Mouse (Mus musculus) C2C12 (cell line): Measurements from ENCODE around the gene Smg6. TPM values are rescaled to one million over a fixed set of nuclear protein-coding genes. Genes with fewer than 3 reads are reported as not detected.

Experiments used
- H3K27me3 ChIP-seq: one replicate; pipeline ENCODE4 v1.6.1; 2011; ENCODE audit not compliant: control insufficient read depth, insufficient read depth, insufficient read length
- H3K36me3 ChIP-seq: one replicate; pipeline ENCODE4 v1.6.1; 2011; ENCODE audit not compliant: control insufficient read depth, insufficient read depth
- H3K4me3 ChIP-seq: one replicate; pipeline ENCODE4 v1.5.1; 2011; ENCODE audit warnings: mild to moderate bottlenecking, control low read depth; ENCODE audit not compliant: poor library complexity, insufficient read depth, severe bottlenecking
- H3K79me2 ChIP-seq: one replicate; pipeline ENCODE4 v1.6.1; 2011; ENCODE audit not compliant: control insufficient read depth, insufficient read depth
- H3K79me3 ChIP-seq: one replicate; pipeline ENCODE4 v1.6.1; 2011; ENCODE audit warnings: low read depth, control low read depth
- H3ac ChIP-seq: one replicate; pipeline ENCODE3; 2011; ENCODE audit warnings: low read depth; ENCODE audit not compliant: control insufficient read depth, insufficient read length
- CEBPB ChIP-seq: IDR thresholded peaks from one replicate; pipeline ENCODE4 v1.6.1; 2011; ENCODE audit warnings: low read depth, mild to moderate bottlenecking, control low read depth, moderate library complexity
- CTCF ChIP-seq: IDR thresholded peaks from one replicate; pipeline ENCODE4 v1.5.1; 2011; ENCODE audit not compliant: control insufficient read depth, insufficient read depth, insufficient read length
- FOSL1 ChIP-seq: IDR thresholded peaks from one replicate; pipeline ENCODE4 v1.8.0; 2011; ENCODE audit warnings: mild to moderate bottlenecking, low read length; ENCODE audit not compliant: poor library complexity, insufficient read depth, severe bottlenecking
- MAX ChIP-seq: IDR thresholded peaks from one replicate; pipeline ENCODE4 v1.6.1; 2011; ENCODE audit warnings: mild to moderate bottlenecking, control low read depth
- MYOD1 ChIP-seq: IDR thresholded peaks from one replicate; pipeline ENCODE4 v1.6.1; 2011; ENCODE audit warnings: low read depth; ENCODE audit not compliant: control insufficient read depth, insufficient read length
- MYOG ChIP-seq: IDR thresholded peaks from one replicate; pipeline ENCODE4 v1.6.1; 2011; ENCODE audit not compliant: control insufficient read depth, insufficient read length; ENCODE audit errors: extremely low read depth
- USF1 ChIP-seq: IDR thresholded peaks from one replicate; pipeline ENCODE4 v1.6.1; 2011; ENCODE audit warnings: low read depth, mild to moderate bottlenecking, control low read depth, moderate library complexity
- polyA plus RNA-seq: library from polyadenylated mRNA; unstranded; fragments of >200 nt; fragmentation: generic; extraction: Trizol; gene quantifications from one replicate; pipeline ENCODE4 v1.2.1, GENCODE M21; 2012; ENCODE audit warnings: missing spikeins

Smg6 gene
- polyA plus RNA-seq, 1 experiment, result 7.5 TPM

DNA sequence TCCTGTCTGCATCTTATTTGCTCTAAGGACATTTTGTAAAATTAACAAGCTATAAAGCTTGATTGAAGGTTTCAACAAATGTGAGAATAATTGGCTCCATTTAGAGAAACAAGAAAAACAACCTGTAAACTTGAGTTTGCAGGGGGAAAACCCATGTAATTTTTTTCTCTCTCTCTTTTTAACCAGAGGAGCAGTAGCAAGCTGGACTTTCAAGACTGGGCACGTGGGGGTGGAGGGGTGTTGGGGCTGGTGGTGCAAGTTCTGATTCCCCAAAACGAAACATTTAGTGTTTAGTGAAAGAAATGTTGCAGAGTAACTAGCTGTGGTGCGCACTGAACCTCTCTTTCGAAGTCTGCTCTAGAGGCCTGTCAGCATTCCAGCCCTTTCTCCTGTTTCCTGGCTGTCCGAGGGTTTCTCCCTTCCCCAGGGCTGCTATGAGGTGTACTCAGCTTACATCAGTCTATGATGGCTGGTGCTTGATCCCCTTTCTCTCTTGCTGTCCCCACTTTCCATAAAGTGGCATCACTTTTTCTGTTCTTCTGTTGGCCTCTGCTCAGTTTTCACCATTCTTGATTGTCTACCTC lies 209.0 kb downstream of the Smg6 start:
- TF ChIP-seq CEBPB (no peak), MAX (no peak), CTCF (no peak), USF1 (no peak), MYOG (no peak), MYOD1 (no peak), FOSL1 (no peak)
- Histone ChIP-seq H3K27me3 (no peaks in the 10 kb centered on the region), H3ac (no peak overlapping the region), H3K36me3 (peaks cover 6% of the 10 kb centered on the region), H3K79me3 (no peaks in the 10 kb centered on the region), H3K4me3 (no peak overlapping the region), H3K79me2 (no peaks in the 10 kb centered on the region)

- TF ChIP-seq MYOD1 (no peak), USF1 (no peak), CEBPB (no peak), MYOG (no peak), FOSL1 (no peak), CTCF (no peak), MAX (no peak)
- no peaks in the 10 kb centered on the region for H3K79me3 ChIP-seq
- H3K79me2 ChIP-seq, result no peaks in the 10 kb centered on the region
- no peak overlapping the region for H3K4me3 ChIP-seq
- H3K36me3 ChIP-seq, result peaks cover 6% of the 10 kb centered on the region
- H3ac ChIP-seq, result no peak overlapping the region
- H3K27me3 ChIP-seq, result no peaks in the 10 kb centered on the region
Measured at GRCm38 (mm10) chr11:75135358-75135757, 209.7 kb downstream of the Smg6 start.

GRCm38 (mm10) chr11:75136666-75137398 lies 211.2 kb downstream of the Smg6 start:
- Histone ChIP-seq H3ac (no peak overlapping the region), H3K79me3 (no peaks in the 10 kb centered on the region), H3K27me3 (no peaks in the 10 kb centered on the region), H3K36me3 (peaks cover 6% of the 10 kb centered on the region), H3K4me3 (no peak overlapping the region), H3K79me2 (no peaks in the 10 kb centered on the region)
- no peak for TF ChIP-seq CTCF

GRCm38 (mm10) chr11:75139122-75139963 lies 213.7 kb downstream of the Smg6 start:
- no peak for TF ChIP-seq MYOD1
- no peak for TF ChIP-seq FOSL1
- TF ChIP-seq USF1, result no peak
- TF ChIP-seq CTCF, result no peak
- TF ChIP-seq MYOG, result no peak
- TF ChIP-seq MAX, result no peak
- no peak for TF ChIP-seq CEBPB
- no peak overlapping the region for H3K4me3 ChIP-seq
- peaks cover 17% of the 10 kb centered on the region for H3K36me3 ChIP-seq
- no peak overlapping the region for H3ac ChIP-seq
- H3K79me3 ChIP-seq, result no peaks in the 10 kb centered on the region
- H3K79me2 ChIP-seq, result no peaks in the 10 kb centered on the region
- no peaks in the 10 kb centered on the region for H3K27me3 ChIP-seq

- no peak overlapping the region for H3K4me3 ChIP-seq
- H3K79me2 ChIP-seq, result no peaks in the 10 kb centered on the region
- H3K79me3 ChIP-seq, result no peaks in the 10 kb centered on the region
- peaks cover 21% of the 10 kb centered on the region for H3K36me3 ChIP-seq
- H3ac ChIP-seq, result no peak overlapping the region
- no peaks in the 10 kb centered on the region for H3K27me3 ChIP-seq
- TF ChIP-seq FOSL1 (no peak), MAX (no peak), MYOG (no peak), CTCF (no peak), USF1 (no peak), MYOD1 (no peak), CEBPB (no peak)
Measured at GRCm38 (mm10) chr11:75140431-75140830, 214.8 kb downstream of the Smg6 start.
